Mouse (Mus musculus): ENCODE data around the gene Nrn1. TPM values are rescaled to one million over a fixed set of nuclear protein-coding genes. Genes with fewer than 3 reads are reported as not detected.
A peak's percentile ranks its signal among the peaks of the same experiment; 100 is the strongest.

Nrn1 gene
- polyA plus RNA-seq, 1 experiment: 1.8 TPM

- Histone ChIP-seq H3K4me3 (ENCODE audit: control insufficient read depth, low read depth, low read length) (no peak overlapping the region; the same call in 1 of the 2 replicates), H3K4me1 (ENCODE audit: control insufficient read depth, insufficient read depth, low read length) (peaks cover 16% of the 10 kb centered on the region), H3K27me3 (ENCODE audit: control insufficient read depth, insufficient read depth, low read length) (peaks cover 2% of the 10 kb centered on the region), H3K36me3 (ENCODE audit: control insufficient read depth, insufficient read depth, low read length) (no peaks in the 10 kb centered on the region), H3K27ac (ENCODE audit: control insufficient read depth, insufficient read depth, low read depth, low read length) (no peak overlapping the region)
- TF ChIP-seq POLR2A (IDR thresholded peaks at IDR 0.05; ENCODE audit: control insufficient read depth, low read depth, low read length) (no peak), CTCF (IDR thresholded peaks at IDR 0.05; ENCODE audit: control insufficient read depth, insufficient read depth, insufficient replicate concordance, low read depth, low read length) (no peak)
Observed at GRCm38 (mm10) chr13:36724533-36725470, 10.1 kb downstream of the Nrn1 start.

DNA sequence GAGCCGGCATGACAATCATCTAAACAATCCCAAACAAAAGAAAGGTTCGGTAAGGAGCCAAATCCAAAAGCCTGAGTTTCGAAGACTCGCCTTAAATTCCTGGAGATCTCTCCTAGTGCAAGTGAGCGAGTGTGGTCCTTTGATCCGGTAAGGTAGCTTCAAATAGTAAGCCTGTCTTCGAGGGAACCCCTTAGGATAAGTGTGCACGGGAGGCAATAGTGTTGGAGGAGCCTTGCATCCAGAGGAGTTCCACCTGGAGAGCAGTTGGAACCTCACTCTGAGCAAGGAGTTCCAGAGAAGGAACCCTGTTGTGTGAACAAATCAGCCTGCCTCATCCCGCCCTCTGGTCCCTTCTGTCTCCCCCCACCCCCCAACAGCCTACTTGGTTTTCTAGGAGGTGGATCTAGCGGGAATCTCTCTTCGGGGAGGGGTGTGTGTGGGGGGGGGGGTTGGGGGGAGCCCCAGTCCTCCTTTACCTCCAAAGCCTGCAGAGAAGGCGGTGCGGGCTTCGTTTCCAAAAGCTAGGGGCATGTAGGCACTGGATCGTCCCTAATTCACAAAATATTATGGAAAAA lies 11.1 kb downstream of the Nrn1 start:
- no peak overlapping the region for H3K27ac ChIP-seq (ENCODE audit: control insufficient read depth, insufficient read depth, low read depth, low read length)
- no peak overlapping the region for H3K4me3 ChIP-seq (ENCODE audit: control insufficient read depth, low read depth, low read length)
- peaks cover 2% of the 10 kb centered on the region for H3K27me3 ChIP-seq (ENCODE audit: control insufficient read depth, insufficient read depth, low read length)
- TF ChIP-seq POLR2A (IDR thresholded peaks at IDR 0.05; ENCODE audit: control insufficient read depth, low read depth, low read length) (no peak), CTCF (IDR thresholded peaks at IDR 0.05; ENCODE audit: control insufficient read depth, insufficient read depth, insufficient replicate concordance, low read depth, low read length) (no peak)
- no peaks in the 10 kb centered on the region for H3K36me3 ChIP-seq (ENCODE audit: control insufficient read depth, insufficient read depth, low read length)
- peaks cover 16% of the 10 kb centered on the region for H3K4me1 ChIP-seq (ENCODE audit: control insufficient read depth, insufficient read depth, low read length)

DNA sequence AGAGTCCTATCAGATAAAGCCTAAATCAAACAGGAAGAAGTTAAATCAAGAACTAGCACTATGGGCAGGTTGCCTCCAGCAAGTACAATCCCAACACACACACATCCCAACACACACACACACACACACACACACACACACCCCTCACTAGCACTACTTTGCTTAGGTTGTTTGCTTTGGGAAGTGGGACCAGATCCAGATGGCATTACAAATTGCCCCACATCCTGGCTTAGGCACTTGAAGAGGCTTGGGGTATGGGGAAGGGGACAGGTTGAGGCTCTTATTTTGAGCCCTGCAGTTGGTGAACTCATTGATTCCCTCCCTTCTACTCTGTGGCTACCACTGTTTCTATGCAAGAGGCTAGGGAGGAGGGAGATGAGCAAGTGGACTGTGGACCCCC lies 12.6 kb downstream of the Nrn1 start:
- TF ChIP-seq POLR2A (IDR thresholded peaks at IDR 0.05; ENCODE audit: control insufficient read depth, low read depth, low read length) (no peak), CTCF (IDR thresholded peaks at IDR 0.05; ENCODE audit: control insufficient read depth, insufficient read depth, insufficient replicate concordance, low read depth, low read length) (no peak)
- no peak overlapping the region for H3K4me3 ChIP-seq (ENCODE audit: control insufficient read depth, low read depth, low read length)
- peaks cover 2% of the 10 kb centered on the region for H3K27me3 ChIP-seq (ENCODE audit: control insufficient read depth, insufficient read depth, low read length)
- H3K27ac ChIP-seq (ENCODE audit: control insufficient read depth, insufficient read depth, low read depth, low read length): no peak overlapping the region
- peaks cover 16% of the 10 kb centered on the region for H3K4me1 ChIP-seq (ENCODE audit: control insufficient read depth, insufficient read depth, low read length)
- no peaks in the 10 kb centered on the region for H3K36me3 ChIP-seq (ENCODE audit: control insufficient read depth, insufficient read depth, low read length)

DNA sequence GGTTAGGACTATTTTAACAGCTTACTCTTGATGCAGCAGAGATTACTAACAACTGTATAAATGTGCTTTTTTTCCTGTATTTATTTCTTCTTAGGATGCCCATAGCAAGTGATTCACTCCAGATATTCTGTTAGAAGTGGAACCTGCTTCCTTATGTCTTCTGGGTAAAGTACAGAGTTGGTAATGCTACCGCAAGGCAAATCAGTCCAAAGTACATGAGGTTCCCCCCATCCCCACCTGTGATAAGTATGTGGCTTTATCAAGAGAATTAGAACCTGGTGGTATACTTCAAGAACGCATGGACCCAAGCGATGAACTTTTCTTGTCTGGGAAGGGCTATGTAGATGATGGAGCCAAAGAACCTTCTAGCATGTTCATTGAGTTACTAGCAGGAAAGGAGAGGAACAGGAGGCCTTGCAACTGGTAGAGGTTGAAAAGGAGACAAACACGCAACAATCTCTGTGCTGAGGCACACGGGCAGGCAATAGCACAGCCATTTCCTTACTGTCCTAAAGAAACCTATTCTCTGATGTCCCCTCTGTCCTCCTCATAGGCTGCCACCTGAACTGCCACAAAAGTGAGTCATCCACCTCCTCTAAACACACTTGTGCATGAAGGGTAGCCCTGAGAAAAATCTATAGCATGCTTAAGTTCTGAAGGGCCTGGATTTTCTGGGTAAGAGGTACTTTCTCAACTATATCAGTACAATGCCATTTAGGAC lies 14.5 kb downstream of the Nrn1 start:
- peaks cover 10% of the 10 kb centered on the region for H3K4me1 ChIP-seq (ENCODE audit: control insufficient read depth, insufficient read depth, low read length)
- no peak overlapping the region for H3K27ac ChIP-seq (ENCODE audit: control insufficient read depth, insufficient read depth, low read depth, low read length)
- no peaks in the 10 kb centered on the region for H3K27me3 ChIP-seq (ENCODE audit: control insufficient read depth, insufficient read depth, low read length)
- TF ChIP-seq POLR2A (IDR thresholded peaks at IDR 0.05; ENCODE audit: control insufficient read depth, low read depth, low read length) (no peak), CTCF (IDR thresholded peaks at IDR 0.05; ENCODE audit: control insufficient read depth, insufficient read depth, insufficient replicate concordance, low read depth, low read length) (no peak)
- H3K36me3 ChIP-seq (ENCODE audit: control insufficient read depth, insufficient read depth, low read length): no peaks in the 10 kb centered on the region
- H3K4me3 ChIP-seq (ENCODE audit: control insufficient read depth, low read depth, low read length): no peak overlapping the region

DNA sequence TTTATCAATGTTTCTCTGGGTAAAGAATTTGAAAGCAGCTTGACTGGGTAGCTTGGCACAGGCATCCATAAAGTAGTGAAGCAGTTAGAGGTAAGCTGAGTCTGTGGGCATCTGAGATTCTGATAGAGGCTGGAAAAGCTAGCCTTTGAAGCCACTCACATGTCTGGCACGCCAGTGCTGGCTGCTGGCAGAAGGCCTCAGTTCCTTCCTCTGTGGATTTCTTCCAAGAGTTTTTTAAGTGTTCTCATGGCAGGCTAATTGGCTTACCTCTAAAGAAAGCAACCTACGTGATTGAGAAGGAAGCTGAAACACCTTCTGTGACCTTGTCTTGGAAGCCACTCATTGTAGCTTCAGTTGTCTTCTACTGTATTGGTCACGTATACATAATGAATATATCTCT lies 17.6 kb downstream of the Nrn1 start:
- TF ChIP-seq POLR2A (IDR thresholded peaks at IDR 0.05; ENCODE audit: control insufficient read depth, low read depth, low read length): no peak
- TF ChIP-seq CTCF (IDR thresholded peaks at IDR 0.05; ENCODE audit: control insufficient read depth, insufficient read depth, insufficient replicate concordance, low read depth, low read length): no peak

GRCm38 (mm10) chr13:36716708-36717107 lies 18.2 kb downstream of the Nrn1 start:
- Histone ChIP-seq H3K27me3 (ENCODE audit: control insufficient read depth, insufficient read depth, low read length) (no peaks in the 10 kb centered on the region), H3K36me3 (ENCODE audit: control insufficient read depth, insufficient read depth, low read length) (no peaks in the 10 kb centered on the region), H3K27ac (ENCODE audit: control insufficient read depth, insufficient read depth, low read depth, low read length) (no peak overlapping the region), H3K4me1 (ENCODE audit: control insufficient read depth, insufficient read depth, low read length) (no peaks in the 10 kb centered on the region), H3K4me3 (ENCODE audit: control insufficient read depth, low read depth, low read length) (no peak overlapping the region)
- no peak for TF ChIP-seq POLR2A (IDR thresholded peaks at IDR 0.05; ENCODE audit: control insufficient read depth, low read depth, low read length)
- TF ChIP-seq CTCF (IDR thresholded peaks at IDR 0.05; ENCODE audit: control insufficient read depth, insufficient read depth, insufficient replicate concordance, low read depth, low read length): no peak

More for the DNA sequence above, 17.6 kb downstream of the Nrn1 start:
- H3K4me1 ChIP-seq (ENCODE audit: control insufficient read depth, insufficient read depth, low read length): no peaks in the 10 kb centered on the region
- H3K27me3 ChIP-seq (ENCODE audit: control insufficient read depth, insufficient read depth, low read length): no peaks in the 10 kb centered on the region
- H3K4me3 ChIP-seq (ENCODE audit: control insufficient read depth, low read depth, low read length): no peak overlapping the region
- no peaks in the 10 kb centered on the region for H3K36me3 ChIP-seq (ENCODE audit: control insufficient read depth, insufficient read depth, low read length)
- no peak overlapping the region for H3K27ac ChIP-seq (ENCODE audit: control insufficient read depth, insufficient read depth, low read depth, low read length)

- H3K4me3 ChIP-seq (ENCODE audit: control insufficient read depth, low read depth, low read length): peak overlapping the region; percentile 36; the same call in 1 of the 2 replicates
- no peak overlapping the region; the same call in 1 of the 2 replicates for H3K27ac ChIP-seq (ENCODE audit: control insufficient read depth, insufficient read depth, low read depth, low read length)
- H3K27me3 ChIP-seq (ENCODE audit: control insufficient read depth, insufficient read depth, low read length): no peaks in the 10 kb centered on the region
- H3K4me1 ChIP-seq (ENCODE audit: control insufficient read depth, insufficient read depth, low read length): no peaks in the 10 kb centered on the region
- TF ChIP-seq POLR2A (IDR thresholded peaks at IDR 0.05; ENCODE audit: control insufficient read depth, low read depth, low read length): no peak
- no peak for TF ChIP-seq CTCF (IDR thresholded peaks at IDR 0.05; ENCODE audit: control insufficient read depth, insufficient read depth, insufficient replicate concordance, low read depth, low read length)
- H3K36me3 ChIP-seq (ENCODE audit: control insufficient read depth, insufficient read depth, low read length): no peaks in the 10 kb centered on the region
Observed at GRCm38 (mm10) chr13:36714101-36714500, 20.8 kb downstream of the Nrn1 start.
